Mouse (Mus musculus) forebrain, embryonic 14.5 days (tissue): Measurements from ENCODE around the gene Rpl7a. TPM values are rescaled to one million over a fixed set of nuclear protein-coding genes. Genes with fewer than 3 reads are reported as not detected.

Experiments
- ATAC-seq: fragments of 200-750 bp; cut with Nextera tagmentation; 2 replicates; pipeline ENCODE4 v1.8.0; 2017; ENCODE audit warnings: mild to moderate bottlenecking, moderate library complexity
- DNase-seq: peaks from one replicate; pipeline ENCODE4 v3.0.0-alpha.2; 2015; ENCODE audit warnings: low spot score
- H3K27ac ChIP-seq: fragments of 300-500 bp; sonication (generic); 2 replicates; pipeline ENCODE4 v1.5.1; 2014; ENCODE audit warnings: low read depth, mild to moderate bottlenecking, control low read depth, low read length, moderate library complexity
- H3K27me3 ChIP-seq: fragments of 300-500 bp; sonication (generic); replicated peaks from 2 replicates; pipeline ENCODE4 v1.6.1; 2014; ENCODE audit warnings: low read length, control low read depth, mixed read lengths; ENCODE audit not compliant: control insufficient read depth, insufficient read depth
- H3K36me3 ChIP-seq: fragments of 300-500 bp; sonication (generic); 2 replicates; pipeline ENCODE4 v1.6.1; 2014; ENCODE audit warnings: low read length, control low read depth; ENCODE audit not compliant: control insufficient read depth, insufficient read depth
- H3K4me1 ChIP-seq: fragments of 300-500 bp; sonication (generic); 2 replicates; pipeline ENCODE4 v1.6.1; 2014; ENCODE audit warnings: antibody characterized with exemption, low read length, control low read depth; ENCODE audit not compliant: control insufficient read depth, insufficient read depth
- H3K4me2 ChIP-seq: fragments of 300-500 bp; sonication (generic); 2 replicates; pipeline ENCODE4 v1.6.1; 2014; ENCODE audit warnings: mild to moderate bottlenecking, control low read depth, low read length
- H3K4me3 ChIP-seq: fragments of 300-500 bp; sonication (generic); 2 replicates; pipeline ENCODE4 v1.5.1; 2014; ENCODE audit warnings: low read depth, low read length, control low read depth
- H3K9ac ChIP-seq: fragments of 300-500 bp; sonication (generic); 2 replicates; pipeline ENCODE4 v1.6.1; 2014; ENCODE audit warnings: mild to moderate bottlenecking, low read length, control low read depth, moderate library complexity
- H3K9me3 ChIP-seq: fragments of 300-500 bp; sonication (generic); replicated peaks from 2 replicates; pipeline ENCODE4 v1.6.1; 2016; ENCODE audit warnings: low read length, control low read depth, mixed read lengths; ENCODE audit not compliant: control insufficient read depth
- WGBS: fragments of 180-500 bp; shearing (Covaris S2); extraction: QIAGEN DNeasy Blood & Tissue Kit; methylation state at CpG from one replicate; pipeline ENCODE4 v1.1.7; 2014; 5-methylcytosine and 5-hydroxymethylcytosine counted together
- polyA plus RNA-seq: library from polyadenylated mRNA; unstranded; fragments of >200 nt; fragmentation: Nextera tagmentation; extraction: Ambion mirVana; gene quantifications from 2 replicates; pipeline ENCODE4 v1.2.1, GENCODE M21; 2014

The Rpl7a gene
- polyA plus RNA-seq, 1 experiment from 2014 or later: 738 TPM

DNA sequence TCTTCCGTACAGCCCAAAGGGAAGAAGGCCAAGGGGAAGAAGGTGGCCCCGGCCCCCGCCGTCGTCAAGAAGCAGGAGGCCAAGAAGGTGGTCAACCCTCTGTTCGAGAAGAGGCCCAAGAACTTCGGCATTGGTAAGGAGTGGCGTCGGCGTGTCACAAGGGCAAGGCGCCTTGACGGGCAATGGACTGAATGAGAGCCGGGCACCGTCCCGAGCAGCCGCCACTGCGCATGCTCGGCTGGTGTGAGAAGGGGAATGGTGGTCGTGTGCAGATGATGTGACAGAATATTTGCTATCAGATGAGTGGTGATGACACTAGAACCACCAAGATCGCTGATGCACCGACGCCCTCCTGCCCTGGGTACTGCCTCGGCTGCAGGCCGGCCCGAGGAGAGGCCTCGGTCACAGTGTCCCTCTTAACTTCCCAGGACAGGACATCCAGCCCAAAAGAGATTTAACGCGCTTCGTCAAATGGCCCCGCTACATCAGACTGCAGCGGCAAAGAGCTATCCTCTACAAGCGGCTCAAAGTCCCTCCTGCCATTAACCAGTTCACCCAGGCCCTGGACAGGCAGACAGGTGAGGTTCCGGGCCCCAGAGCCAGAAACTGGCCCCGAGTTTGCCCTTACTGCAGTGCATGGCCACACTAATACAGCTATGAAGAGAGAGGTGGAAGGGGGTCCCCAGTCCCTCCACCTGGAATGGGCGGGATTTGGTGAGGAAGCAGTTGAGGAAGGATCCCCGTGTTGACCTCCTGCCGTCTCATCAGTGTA, 616 bp downstream of the Rpl7a start:
- peak overlapping the region; percentile 86 for H3K9ac ChIP-seq
- peak overlapping the region; percentile 92 for H3K27ac ChIP-seq
- peak; percentile 60 for ATAC-seq
- H3K9me3 ChIP-seq: no peaks in the 10 kb centered on the region
- H3K27me3 ChIP-seq: no peaks in the 10 kb centered on the region
- H3K4me3 ChIP-seq: peak overlapping the region; percentile 75
- H3K4me1 ChIP-seq: peaks cover 24% of the 10 kb centered on the region
- WGBS: under 1% methylated on average over 37 of the region's 37 CpGs
- peak overlapping the region; percentile 99 for H3K4me2 ChIP-seq
- DNase-seq: peak; percentile 79
- peaks cover 60% of the 10 kb centered on the region for H3K36me3 ChIP-seq

DNA sequence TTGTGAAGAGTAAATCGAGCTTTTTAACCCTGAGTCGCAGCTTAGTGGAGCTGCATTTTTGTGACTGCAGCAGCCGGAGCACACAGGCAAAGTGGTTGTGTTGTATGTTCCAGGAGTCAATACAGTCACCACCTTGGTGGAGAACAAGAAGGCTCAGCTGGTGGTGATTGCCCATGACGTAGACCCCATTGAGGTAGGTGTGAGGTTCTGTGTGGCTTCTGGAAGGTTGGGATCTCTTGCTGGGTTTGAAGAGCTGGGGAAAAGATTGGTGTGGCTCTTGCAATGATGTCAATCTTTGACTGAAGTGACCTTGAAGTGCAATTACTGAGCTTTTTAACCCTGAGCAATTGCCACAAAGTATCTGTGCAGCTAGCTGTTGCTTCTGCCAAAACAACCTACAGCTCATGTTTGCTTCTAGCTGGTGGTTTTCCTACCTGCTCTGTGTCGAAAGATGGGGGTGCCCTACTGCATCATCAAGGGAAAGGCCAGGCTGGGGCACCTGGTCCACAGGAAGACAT, 1.7 kb downstream of the Rpl7a start:
- peaks cover 30% of the 10 kb centered on the region for H3K4me1 ChIP-seq
- no peak overlapping the region for H3K27ac ChIP-seq
- H3K27me3 ChIP-seq: no peaks in the 10 kb centered on the region
- H3K9ac ChIP-seq: peak overlapping the region; percentile 86
- no peak for ATAC-seq
- H3K9me3 ChIP-seq: no peaks in the 10 kb centered on the region
- H3K36me3 ChIP-seq: peaks cover 49% of the 10 kb centered on the region
- no peak for DNase-seq
- WGBS: 65% methylated on average over 5 of the region's 5 CpGs
- H3K4me2 ChIP-seq: peak overlapping the region; percentile 99
- H3K4me3 ChIP-seq: peak overlapping the region; percentile 75

DNA sequence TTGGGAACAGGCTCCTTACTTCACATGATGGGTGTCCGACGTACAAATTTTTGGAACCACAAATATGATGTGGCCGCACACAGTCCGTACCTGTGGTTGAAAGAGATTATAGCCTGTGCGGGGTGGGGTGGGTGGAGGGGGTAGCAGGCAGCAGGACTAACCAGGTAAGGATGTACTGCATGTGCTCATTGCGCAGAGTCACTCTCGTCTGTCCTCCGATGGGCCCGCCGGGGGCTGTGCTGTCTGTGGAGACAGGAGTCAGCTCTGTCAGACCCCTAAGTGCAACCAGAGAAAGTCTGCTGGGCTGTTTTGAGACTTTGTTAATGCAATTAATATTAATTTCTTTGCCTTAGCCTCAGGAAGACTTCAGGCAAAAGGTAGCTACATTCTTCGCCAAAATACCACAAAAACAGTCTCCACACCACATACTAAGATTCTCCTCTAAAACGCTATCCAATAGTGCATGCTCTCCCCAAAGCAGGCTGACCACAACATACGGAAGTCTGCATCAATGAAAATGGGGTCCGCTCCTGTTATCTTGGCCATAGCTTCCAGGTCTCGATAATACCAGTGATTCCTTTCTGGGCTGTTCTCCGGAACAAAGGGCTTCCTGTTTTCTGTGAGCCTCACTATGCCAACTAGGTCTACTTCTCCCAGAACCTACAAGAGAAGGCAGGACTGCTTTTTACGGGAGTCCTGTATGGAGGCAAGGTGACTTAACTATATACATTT, 3.0 kb downstream of the Rpl7a start:
- no peak for ATAC-seq
- no peaks in the 10 kb centered on the region for H3K27me3 ChIP-seq
- H3K4me2 ChIP-seq: no peak overlapping the region
- peaks cover 36% of the 10 kb centered on the region for H3K4me1 ChIP-seq
- WGBS: 84% methylated on average over 17 of the region's 17 CpGs
- H3K36me3 ChIP-seq: peaks cover 48% of the 10 kb centered on the region
- no peak overlapping the region for H3K4me3 ChIP-seq
- no peak overlapping the region for H3K9ac ChIP-seq
- H3K9me3 ChIP-seq: no peaks in the 10 kb centered on the region
- DNase-seq: no peak
- H3K27ac ChIP-seq: no peak overlapping the region

DNA sequence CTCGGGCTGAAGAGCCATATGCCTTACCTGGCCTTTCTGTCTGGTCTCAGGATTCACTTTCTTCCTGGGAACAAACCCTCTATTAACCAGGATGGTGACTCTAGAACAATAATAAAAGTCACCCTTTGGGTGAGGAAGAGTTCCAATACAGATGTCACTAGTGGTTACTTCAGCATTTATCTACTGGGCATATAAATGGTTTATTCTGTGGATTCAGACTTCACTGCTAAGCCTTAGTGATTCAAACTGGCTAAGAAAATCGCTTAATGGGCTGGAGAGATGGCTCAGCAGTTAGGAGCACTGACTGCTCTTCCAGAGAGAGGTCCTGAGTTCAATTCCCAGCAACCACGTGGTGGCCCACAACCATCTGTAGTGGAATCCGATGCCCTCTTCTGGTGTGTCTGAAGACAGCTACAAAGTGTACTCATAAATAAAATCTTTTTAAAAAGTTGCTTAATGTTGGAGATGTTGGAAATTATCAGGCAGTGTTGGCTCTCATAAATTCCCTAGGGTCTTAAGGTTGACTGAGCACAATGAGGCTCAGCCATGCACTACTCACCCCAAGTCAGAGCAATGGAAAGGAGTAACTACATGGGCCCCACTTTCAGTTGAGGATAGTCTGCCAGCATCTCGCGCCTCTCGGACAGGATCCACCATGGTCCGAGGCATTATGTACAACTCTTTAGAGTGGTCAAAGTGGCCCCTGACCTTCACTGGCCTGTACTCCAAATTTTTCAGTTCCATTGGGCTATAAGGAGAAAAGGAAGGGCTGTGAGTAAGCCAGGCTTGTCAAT, 3.8 kb downstream of the Rpl7a start:
- H3K4me3 ChIP-seq: no peak overlapping the region
- H3K9ac ChIP-seq: no peak overlapping the region
- no peak overlapping the region for H3K27ac ChIP-seq
- H3K9me3 ChIP-seq: no peaks in the 10 kb centered on the region
- H3K36me3 ChIP-seq: peaks cover 56% of the 10 kb centered on the region
- H3K4me2 ChIP-seq: no peak overlapping the region
- ATAC-seq: no peak
- WGBS: 64% methylated on average over 8 of the region's 8 CpGs
- no peaks in the 10 kb centered on the region for H3K27me3 ChIP-seq
- peaks cover 28% of the 10 kb centered on the region for H3K4me1 ChIP-seq
- no peak for DNase-seq

DNA sequence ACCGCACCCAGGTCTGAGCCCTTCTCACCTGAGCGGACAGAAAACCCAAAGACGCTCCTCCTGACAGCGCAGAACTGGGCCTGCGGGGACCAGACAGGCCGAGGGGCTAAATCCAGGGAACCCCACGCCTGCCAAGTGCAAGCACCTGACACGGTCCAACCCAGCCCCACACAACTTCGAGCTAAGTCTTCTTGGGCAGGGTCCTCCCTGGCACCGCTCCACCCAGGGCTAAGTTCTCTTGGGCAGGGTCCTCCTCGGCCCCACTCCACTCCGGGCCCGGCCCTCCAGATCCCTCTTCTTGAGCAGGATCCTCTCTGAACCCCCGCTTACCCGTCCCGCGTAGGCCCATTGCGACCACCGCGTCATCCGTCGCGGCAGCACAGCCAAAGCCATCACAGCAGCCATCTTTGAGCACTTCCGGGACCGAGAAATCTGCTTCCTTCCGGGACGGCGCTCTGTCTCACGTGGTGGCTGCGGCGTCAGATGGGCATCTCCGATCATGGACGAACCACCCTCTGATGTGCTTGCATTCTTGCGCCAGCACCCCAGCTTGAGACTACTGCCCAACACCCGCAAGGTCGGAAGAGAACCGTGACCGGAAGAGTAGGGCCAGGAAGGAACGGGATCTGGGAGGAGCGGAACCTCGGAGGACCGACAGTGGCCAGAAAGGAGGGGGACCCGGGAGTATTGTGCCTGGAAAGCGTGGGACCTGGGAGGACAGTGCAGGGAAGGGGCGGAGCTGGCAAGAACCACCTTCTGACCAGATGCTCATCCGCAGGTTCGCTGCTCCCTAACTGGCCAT, 5.6 kb downstream of the Rpl7a start, which contains the start of the genes Surf2 and Surf1:
Surf2 (plus strand) TSS at position 441 of the 802 bp plus-strand sequence.
Surf1 (minus strand) TSS at position 604 of the 802 bp plus-strand sequence.
- Histone ChIP-seq H3K4me2 (peak within 1 kb of the TSS; percentile 99), H3K4me3 (peak within 1 kb of the TSS; percentile 67), H3K27me3 (no peaks in the 10 kb centered on the region), H3K9me3 (no peaks in the 10 kb centered on the region), H3K27ac (peak within 1 kb of the TSS; percentile 67; the same call in 1 of the 2 replicates), H3K36me3 (peaks cover 74% of the 10 kb centered on the region), H3K9ac (peak within 1 kb of the TSS; percentile 83), H3K4me1 (peaks cover 28% of the 10 kb centered on the region)
- DNase-seq: peak; percentile 88
- ATAC-seq: peak; percentile 83
- WGBS: 3% methylated on average over 47 of the region's 47 CpGs

DNA sequence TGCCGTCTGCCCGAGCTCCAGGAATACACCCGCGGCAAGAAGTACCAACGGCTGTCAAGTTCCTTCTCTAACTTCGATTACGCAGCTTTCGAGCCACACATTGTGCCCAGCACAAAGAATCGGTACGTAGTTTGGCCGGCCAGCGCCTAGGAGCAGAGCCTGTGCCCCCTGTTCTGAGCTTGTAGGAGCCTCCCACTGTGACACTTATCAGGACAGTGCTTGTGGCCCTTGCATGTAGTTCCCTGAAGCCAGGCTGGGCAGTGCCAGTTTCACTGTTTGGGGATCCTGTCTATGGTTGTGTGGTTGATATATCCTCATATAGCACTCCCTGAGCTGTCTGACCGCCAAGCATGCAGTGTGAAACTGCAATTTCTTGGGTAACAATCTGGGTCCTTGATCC, 6.2 kb downstream of the Rpl7a start:
- Histone ChIP-seq H3K27me3 (no peaks in the 10 kb centered on the region), H3K4me3 (peak overlapping the region; percentile 67), H3K4me2 (peak overlapping the region; percentile 99), H3K9ac (peak overlapping the region; percentile 83), H3K36me3 (peaks cover 75% of the 10 kb centered on the region), H3K9me3 (no peaks in the 10 kb centered on the region), H3K27ac (no peak overlapping the region), H3K4me1 (peaks cover 25% of the 10 kb centered on the region)
- 4% methylated on average over 13 of the region's 13 CpGs for WGBS
- ATAC-seq (no peak), DNase-seq (no peak)

DNA sequence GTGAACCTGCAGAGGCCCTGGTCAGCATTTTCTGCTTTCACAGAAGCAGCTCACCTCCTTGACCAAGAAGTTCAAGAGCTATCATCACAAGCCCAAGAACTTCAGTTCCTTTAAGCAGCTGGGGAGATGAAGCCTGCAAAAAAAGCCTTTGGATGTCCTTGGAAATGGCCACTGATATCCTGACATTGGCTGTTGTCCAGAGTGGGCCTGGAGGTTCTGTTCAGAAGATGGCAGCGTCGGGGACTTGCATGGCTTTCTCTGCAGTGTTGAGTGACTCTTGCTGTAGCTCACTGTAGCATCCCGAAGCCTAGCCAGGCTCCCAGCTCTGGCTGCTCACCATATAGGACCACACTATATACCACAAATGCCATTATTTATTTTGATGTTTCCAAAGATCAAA, 9.1 kb downstream of the Rpl7a start:
- Histone ChIP-seq H3K4me3 (no peak overlapping the region), H3K27me3 (no peaks in the 10 kb centered on the region), H3K4me1 (peaks cover 21% of the 10 kb centered on the region), H3K9ac (no peak overlapping the region), H3K27ac (no peak overlapping the region), H3K36me3 (peaks cover 74% of the 10 kb centered on the region), H3K9me3 (no peaks in the 10 kb centered on the region), H3K4me2 (no peak overlapping the region)
- 86% methylated on average over 3 of the region's 3 CpGs for WGBS
- ATAC-seq (no peak), DNase-seq (no peak)
